Mouse (Mus musculus) brain, adult 2 months (tissue): ENCODE results near the gene Zcchc14.

Experiments
- DNase-seq: peaks from one replicate; pipeline ENCODE4 v3.0.0; 2011; ENCODE audit warnings: low read depth, low spot score

Zcchc14 gene

GRCm38 (mm10) chr8:121552506-121552905 lies 100.2 kb downstream of the Zcchc14 start:
- no peak for DNase-seq

- DNase-seq = no peak
These were observed 101.4 kb downstream of the Zcchc14 start for GRCm38 (mm10) chr8:121551065-121551985.

GRCm38 (mm10) chr8:121550056-121550455 lies 102.6 kb downstream of the Zcchc14 start:
- DNase-seq = no peak
